Mouse (Mus musculus) granulocyte monocyte progenitor cell, adult 5-6 weeks (primary cell): ENCODE data around the gene Gm21721. TPM values are rescaled to one million over a fixed set of nuclear protein-coding genes. Genes with fewer than 3 reads are reported as not detected.
"Not testable (repeated sequence)": the region's sequence is repeated elsewhere in the genome, so short reads cannot be mapped to it uniquely, and the experiment has no call there.

Source experiments
- ATAC-seq: replicated peaks from 2 replicates; pipeline ENCODE4 v1.8.0; 2016; ENCODE audit warnings: mild to moderate bottlenecking, moderate TSS enrichment, inconsistent platforms; ENCODE audit not compliant: poor library complexity, severe bottlenecking
- total RNA-seq, 2 experiments: library from RNA; stranded (forward) in 1 of 2; stranded (reverse) in 1 of 2; fragments of 200-712, 200-1000 nt in 1 of 2; fragments of >200 nt in 1 of 2; fragmentation: Nextera tagmentation in 1 of 2; gene quantifications; 2 replicates each; pipeline ENCODE4 v1.2.3; 2014 to 2017

Gene Gm21721
- total RNA-seq (2014; fragmentation: Nextera tagmentation): not detected in 2 replicates
- total RNA-seq (2017): not detected in 2 replicates

DNA sequence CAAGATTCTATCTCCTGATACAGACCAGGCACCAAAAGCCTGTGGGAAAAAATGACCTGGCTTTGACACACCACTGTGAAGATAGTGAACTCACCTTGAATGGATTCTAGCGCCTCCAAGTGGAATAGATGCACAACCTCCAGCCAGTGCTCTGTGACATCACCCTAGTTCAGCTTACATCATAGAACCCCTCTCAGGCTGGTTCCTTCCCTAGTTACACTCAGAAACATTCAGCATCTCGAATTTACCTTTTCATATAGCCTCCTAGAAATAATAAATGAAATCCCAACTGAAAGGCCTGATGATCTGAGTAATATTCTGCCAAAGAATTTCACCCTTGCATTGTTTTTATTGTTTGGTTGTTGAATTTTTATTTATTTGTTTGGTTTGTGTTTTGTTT, at the start of gene Gm21721:
TSS of gene Gm21721 (minus strand) at position 101 of the 400 bp plus-strand sequence.
- not testable (repeated sequence) for ATAC-seq

Other genes starting within 250 kb of the Gm21721 start
- not detected in 2 replicates for gene Gm21292, start 68.3 kb downstream of the Gm21721 start, total RNA-seq (2014; fragmentation: Nextera tagmentation)
- not detected in 2 replicates for gene Gm21292, start 68.3 kb downstream of the Gm21721 start, total RNA-seq (2017)
- gene Gm21812, start 145.0 kb upstream of the Gm21721 start, total RNA-seq (2014; fragmentation: Nextera tagmentation): not detected in 2 replicates
- not detected in 2 replicates for gene Gm21812, start 145.0 kb upstream of the Gm21721 start, total RNA-seq (2017)
- not detected in 2 replicates for gene Gm21874, start 214.0 kb upstream of the Gm21721 start, total RNA-seq (2014; fragmentation: Nextera tagmentation)
- not detected in 2 replicates for gene Gm21874, start 214.0 kb upstream of the Gm21721 start, total RNA-seq (2017)